Mouse (Mus musculus) stomach, postnatal 0 days (tissue): ENCODE measurements around the gene F2rl2. TPM values are rescaled to one million over a fixed set of nuclear protein-coding genes. Genes with fewer than 3 reads are reported as not detected.

Experiments
- ATAC-seq: fragments of 200-750 bp; cut with Nextera tagmentation; 2 replicates; pipeline ENCODE4 v1.8.0; 2017; ENCODE audit not compliant: low FRiP score, low TSS enrichment
- DNase-seq: peaks from one replicate; pipeline ENCODE4 v3.0.0-alpha.2; 2016; ENCODE audit warnings: low spot score
- H3K27ac ChIP-seq: fragments of 300-500 bp; sonication (generic); replicated peaks from 2 replicates; pipeline ENCODE4 v1.5.1; 2014; ENCODE audit warnings: mild to moderate bottlenecking, control low read depth
- H3K27me3 ChIP-seq: fragments of 300-500 bp; sonication (generic); 2 replicates; pipeline ENCODE4 v1.6.1; 2014; ENCODE audit warnings: low read length; ENCODE audit not compliant: control insufficient read depth, insufficient read depth
- H3K36me3 ChIP-seq: fragments of 300-500 bp; sonication (generic); 2 replicates; pipeline ENCODE4 v1.6.1; 2014; ENCODE audit warnings: low read length, mixed read lengths; ENCODE audit not compliant: control insufficient read depth, insufficient read depth
- H3K4me1 ChIP-seq: fragments of 300-500 bp; sonication (generic); replicated peaks from 2 replicates; pipeline ENCODE4 v1.6.1; 2014; ENCODE audit warnings: antibody characterized with exemption; ENCODE audit not compliant: control insufficient read depth, insufficient read depth
- H3K4me2 ChIP-seq: fragments of 300-500 bp; sonication (generic); replicated peaks from 2 replicates; pipeline ENCODE4 v1.6.1; 2014; ENCODE audit warnings: low read depth, mild to moderate bottlenecking, control low read depth, moderate library complexity
- H3K4me3 ChIP-seq: fragments of 300-500 bp; sonication (generic); 2 replicates; pipeline ENCODE4 v1.5.1; 2014; ENCODE audit warnings: low read depth, low read length, control low read depth
- H3K9ac ChIP-seq: fragments of 300-500 bp; sonication (generic); 2 replicates; pipeline ENCODE4 v1.6.1; 2014; ENCODE audit warnings: mild to moderate bottlenecking, low read length, control low read depth, mixed read lengths
- H3K9me3 ChIP-seq: fragments of 300-500 bp; sonication (generic); 2 replicates; pipeline ENCODE4 v1.6.1; 2016; ENCODE audit warnings: low read length; ENCODE audit not compliant: control insufficient read depth
- CTCF ChIP-seq: IDR thresholded peaks from 2 replicates; pipeline ENCODE4 v1.5.1; 2016; ENCODE audit warnings: antibody characterized with exemption, low read depth, mild to moderate bottlenecking, moderate library complexity
- EP300 ChIP-seq: optimal IDR thresholded peaks from 2 replicates; pipeline ENCODE3; 2016; ENCODE audit warnings: antibody characterized with exemption
- WGBS: fragments of 180-500 bp; shearing (Covaris S2); extraction: QIAGEN DNeasy Blood & Tissue Kit; methylation state at CpG from one replicate; pipeline ENCODE4 v1.1.7; 2014; 5-methylcytosine and 5-hydroxymethylcytosine counted together
- polyA plus RNA-seq: library from polyadenylated mRNA; unstranded; fragments of >200 nt; fragmentation: Nextera tagmentation; extraction: Ambion mirVana; gene quantifications from 2 replicates; pipeline ENCODE4 v1.2.1, GENCODE M21; 2015

The F2rl2 gene
- polyA plus RNA-seq, 1 experiment from 2014 or later, result 0.21 TPM

DNA sequence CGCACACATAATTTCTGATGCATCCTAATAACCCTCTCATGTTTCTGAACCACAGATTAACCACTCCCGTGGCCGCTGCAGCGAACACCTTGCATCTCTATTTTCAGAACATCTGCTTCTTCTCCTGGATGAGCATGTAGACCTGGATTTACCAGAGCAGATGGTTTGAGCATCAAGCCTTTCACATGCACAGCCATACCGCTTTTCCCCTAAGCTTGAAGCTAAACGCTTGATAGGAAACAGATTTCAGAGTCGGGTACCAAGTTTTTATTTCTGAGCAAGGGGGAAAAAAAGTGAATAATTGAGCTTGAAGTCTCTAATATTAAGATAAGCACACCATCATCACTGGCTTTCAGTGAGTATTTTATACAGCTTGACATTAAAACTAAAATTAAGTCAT is 50.4 kb downstream of the F2rl2 start:
- no peak for DNase-seq
- Histone ChIP-seq H3K36me3 (no peaks in the 10 kb centered on the region), H3K27ac (no peak overlapping the region), H3K4me3 (no peak overlapping the region), H3K4me1 (0 out of 2 replicates have a peak, but pooled peaks cover 3% of the 10 kb centered on the region), H3K9me3 (no peaks in the 10 kb centered on the region), H3K27me3 (no peaks in the 10 kb centered on the region), H3K4me2 (no peak overlapping the region), H3K9ac (no peak overlapping the region)
- 62% methylated on average over 7 of the region's 7 CpGs for WGBS
- ATAC-seq, result no peak
- TF ChIP-seq EP300 (no peak), CTCF (no peak)

DNA sequence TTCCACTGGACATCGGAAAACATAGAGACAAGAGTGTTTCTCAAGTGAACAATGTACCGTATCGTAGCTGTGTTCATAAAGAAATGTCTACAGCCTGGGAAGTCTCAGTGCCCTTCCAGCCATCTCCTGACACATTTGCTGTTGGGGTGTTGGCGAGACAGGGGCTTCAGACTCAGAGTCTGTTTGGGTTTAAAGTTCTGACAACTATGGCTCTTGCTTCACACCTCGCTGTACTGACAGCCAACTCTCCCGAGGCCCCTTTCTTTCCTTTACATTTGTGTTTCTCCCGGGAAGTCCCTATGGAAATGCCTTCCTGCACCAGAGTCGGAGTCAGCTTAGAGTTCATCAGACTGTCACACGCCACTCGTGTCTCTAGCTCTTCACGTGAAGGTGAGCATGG is 50.9 kb downstream of the F2rl2 start:
- H3K9me3 ChIP-seq, result no peaks in the 10 kb centered on the region
- no peaks in the 10 kb centered on the region for H3K27me3 ChIP-seq
- 70% methylated on average over 11 of the region's 11 CpGs for WGBS
- H3K4me1 ChIP-seq, result 0 out of 2 replicates have a peak, but pooled peaks cover 3% of the 10 kb centered on the region
- H3K36me3 ChIP-seq, result no peaks in the 10 kb centered on the region
- H3K27ac ChIP-seq, result no peak overlapping the region
- no peak for TF ChIP-seq CTCF
- no peak for TF ChIP-seq EP300
- no peak overlapping the region for H3K4me3 ChIP-seq
- no peak overlapping the region for H3K4me2 ChIP-seq
- H3K9ac ChIP-seq, result no peak overlapping the region
- no peak for DNase-seq
- no peak for ATAC-seq

Other genes starting within 250 kb of the F2rl2 start
- 0.38 and 0.39 TPM in 2 replicates for gene S100z, start 218.1 kb upstream of the F2rl2 start, polyA plus RNA-seq
- gene F2rl1, start 171.6 kb upstream of the F2rl2 start, polyA plus RNA-seq, result 10.7 and 12.8 TPM in 2 replicates
- 20.1 and 23.0 TPM in 2 replicates for gene F2r, start 78.4 kb upstream of the F2rl2 start, polyA plus RNA-seq
- 15.3 and 16.5 TPM in 2 replicates for gene Iqgap2, start 195.1 kb downstream of the F2rl2 start, polyA plus RNA-seq